7 mouse cellular contexts compared by ENCODE assay signal in genomic region chr17:88251949-88252521, GRCm38 (mm10).
A peak's percentile ranks its signal among the peaks of the same experiment; 100 is the strongest.
DNase-seq lines count a peak whose midpoint lies in the region; ATAC-seq lines count a peak whose summit lies in the region.

No protein-coding gene starts in this region.

- 0 out of 2 replicates have a peak overlapping the region, but pooled peaks have one; percentile 33 for H3K9ac ChIP-seq in hindbrain, embryonic 16.5 days (ENCODE audit: low read depth, low read length)

- 13% methylated on average over 17 of the region's 17 CpGs for WGBS in hindbrain, embryonic 16.5 days

- no peaks in the 10 kb centered on the region for H3K36me3 ChIP-seq in hindbrain, embryonic 16.5 days (ENCODE audit: control insufficient read depth, insufficient read depth, low read length)

- intact Hi-C loops in left cerebral cortex, postnatal 25 days (cut with DNase I) = loop anchor here (1.0 to 5.0 kb wide), 3 partner anchors 165 to 227 kb away; no protein-coding TSS in a partner anchor

- H3K27ac ChIP-seq in hindbrain, embryonic 16.5 days (ENCODE audit: low read depth, low read length) = no peak overlapping the region

- ATAC-seq in hindbrain, embryonic 16.5 days = peak; percentile 44
- peak; percentile 69 for ATAC-seq in megakaryocyte progenitor cell, adult 5-6 weeks (replicated peaks; ENCODE audit: poor library complexity)

- peaks cover 10% of the 10 kb centered on the region for H3K4me1 ChIP-seq in hindbrain, embryonic 16.5 days (ENCODE audit: control insufficient read depth, insufficient read depth, low read depth, low read length)

- DNase-seq in ZHBTc4 (ENCODE audit: low read depth, low spot score) = peak; percentile 90
- DNase-seq in cerebellum, adult 9-10 months = peak; percentile 63
- peak; percentile 33 to 58 for DNase-seq in frontal cortex, postnatal 25 days (ENCODE audit: low spot score in 2 of 2)
- DNase-seq in left cerebral cortex, postnatal 25 days (ENCODE audit: low spot score in 2 of 2) = peak; percentile 52 to 58
- DNase-seq in right cerebral cortex, postnatal 14 days = peak; percentile 54

- H3K4me2 ChIP-seq in hindbrain, embryonic 16.5 days (ENCODE audit: low read length) = peak overlapping the region; percentile 51

- peak overlapping the region; percentile 18 for H3K4me3 ChIP-seq in hindbrain, embryonic 16.5 days (ENCODE audit: low read length)

- no peaks in the 10 kb centered on the region for H3K27me3 ChIP-seq in hindbrain, embryonic 16.5 days (replicated peaks; ENCODE audit: control insufficient read depth, insufficient read depth, low read length)

- H3K9me3 ChIP-seq in hindbrain, embryonic 16.5 days (ENCODE audit: control insufficient read depth, low read length) = no peaks in the 10 kb centered on the region
